Mouse (Mus musculus) embryonic facial prominence, embryonic 15.5 days (tissue): Measurements from ENCODE around the gene Gna15. TPM values are rescaled to one million over a fixed set of nuclear protein-coding genes. Genes with fewer than 3 reads are reported as not detected.

ENCODE experiments used
- ATAC-seq: fragments of 200-750 bp; cut with Nextera tagmentation; 2 replicates; pipeline ENCODE4 v1.8.0; 2017; ENCODE audit warnings: low read depth, moderate TSS enrichment; ENCODE audit not compliant: insufficient number of reproducible peaks, low FRiP score, low TSS enrichment
- H3K27ac ChIP-seq: fragments of 300-500 bp; sonication (generic); replicated peaks from 2 replicates; pipeline ENCODE4 v1.5.1; 2015; ENCODE audit warnings: mild to moderate bottlenecking, inconsistent platforms
- H3K27me3 ChIP-seq: fragments of 300-500 bp; sonication (generic); 2 replicates; pipeline ENCODE4 v1.6.1; 2015; ENCODE audit warnings: inconsistent platforms
- H3K36me3 ChIP-seq: fragments of 300-500 bp; sonication (generic); 2 replicates; pipeline ENCODE4 v1.6.1; 2015; ENCODE audit warnings: mild to moderate bottlenecking, inconsistent platforms
- H3K4me1 ChIP-seq: fragments of 300-500 bp; sonication (generic); 2 replicates; pipeline ENCODE4 v1.6.1; 2015; ENCODE audit warnings: inconsistent platforms
- H3K4me2 ChIP-seq: fragments of 300-500 bp; sonication (generic); replicated peaks from 2 replicates; pipeline ENCODE4 v1.6.1; 2015; ENCODE audit warnings: mild to moderate bottlenecking, inconsistent platforms
- H3K4me3 ChIP-seq: fragments of 300-500 bp; sonication (generic); replicated peaks from 2 replicates; pipeline ENCODE4 v1.5.1; 2015; ENCODE audit warnings: mild to moderate bottlenecking, inconsistent platforms
- H3K9ac ChIP-seq: fragments of 300-500 bp; sonication (generic); 2 replicates; pipeline ENCODE4 v1.6.1; 2015; ENCODE audit warnings: inconsistent platforms
- H3K9me3 ChIP-seq: fragments of 300-500 bp; sonication (generic); replicated peaks from 2 replicates; pipeline ENCODE4 v1.6.1; 2016; ENCODE audit warnings: inconsistent platforms
- WGBS: fragments of 180-500 bp; shearing (Covaris S2); methylation state at CpG from one replicate; pipeline ENCODE4 v1.1.7; 2015; 5-methylcytosine and 5-hydroxymethylcytosine counted together
- polyA plus RNA-seq: library from polyadenylated mRNA; unstranded; fragments of >200 nt; fragmentation: Nextera tagmentation; extraction: Ambion mirVana; gene quantifications from 2 replicates; pipeline ENCODE4 v1.2.1, GENCODE M21; 2015

Gene Gna15
- polyA plus RNA-seq, 1 experiment from 2014 or later = 4.9 TPM

- no peaks in the 10 kb centered on the region for H3K36me3 ChIP-seq
- peak; percentile 76 for ATAC-seq
- no peak overlapping the region for H3K9ac ChIP-seq
- H3K4me3 ChIP-seq = peak overlapping the region; percentile 33
- no peak overlapping the region for H3K27ac ChIP-seq
- peaks cover 19% of the 10 kb centered on the region for H3K4me1 ChIP-seq
- H3K9me3 ChIP-seq = no peaks in the 10 kb centered on the region
- H3K27me3 ChIP-seq = peaks cover 74% of the 10 kb centered on the region
- H3K4me2 ChIP-seq = peak overlapping the region; percentile 51
- 2% methylated on average over 33 of the region's 33 CpGs for WGBS
Measured at GRCm38 (mm10) chr10:81464405-81465264, 59.4 kb downstream of the Gna15 start.

DNA sequence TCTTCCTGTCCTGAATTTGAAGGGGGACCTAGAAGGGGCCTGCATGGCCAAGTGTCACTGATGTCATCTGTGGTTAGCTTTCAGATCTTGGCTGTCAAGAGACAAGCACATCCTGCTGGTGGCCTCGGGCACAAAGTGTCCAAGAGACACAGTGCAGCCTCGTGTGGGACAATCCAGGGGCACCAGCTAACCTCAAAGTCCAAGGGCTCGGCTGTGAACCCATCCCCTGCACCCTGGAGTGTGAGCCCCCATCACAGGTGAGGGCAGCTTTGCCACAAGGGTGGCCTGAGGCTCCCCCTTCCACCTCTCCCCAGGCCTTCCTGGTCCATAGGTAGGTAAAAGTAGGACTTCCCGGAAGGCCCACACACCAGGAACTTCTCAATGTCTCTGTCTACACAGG lies 60.5 kb downstream of the Gna15 start:
- no peak overlapping the region for H3K27ac ChIP-seq
- peaks cover 85% of the 10 kb centered on the region for H3K27me3 ChIP-seq
- H3K36me3 ChIP-seq = no peaks in the 10 kb centered on the region
- H3K9ac ChIP-seq = no peak overlapping the region
- H3K9me3 ChIP-seq = no peaks in the 10 kb centered on the region
- 57% methylated on average over 4 of the region's 4 CpGs for WGBS
- H3K4me3 ChIP-seq = no peak overlapping the region
- H3K4me1 ChIP-seq = peaks cover 19% of the 10 kb centered on the region
- H3K4me2 ChIP-seq = no peak overlapping the region
- no peak for ATAC-seq

DNA sequence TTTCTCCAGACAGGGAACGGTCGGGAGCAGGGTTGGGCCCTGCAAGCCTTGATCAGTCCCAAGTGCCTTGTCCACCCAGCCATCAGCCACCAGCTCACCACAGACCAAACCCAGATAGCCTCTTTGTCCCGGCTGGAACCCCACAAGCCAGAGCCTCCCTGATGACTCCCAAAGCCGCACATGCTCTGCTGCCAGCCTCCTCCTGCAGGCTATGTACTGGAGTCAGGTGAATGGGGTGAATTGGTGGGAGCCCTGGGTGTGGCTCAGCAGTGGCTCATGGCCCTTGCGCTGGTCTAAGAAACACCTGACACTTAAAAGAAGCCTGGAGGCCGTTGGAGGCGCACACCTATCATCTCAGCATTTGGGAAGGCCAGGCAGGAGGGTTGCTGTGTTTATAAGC lies 61.1 kb downstream of the Gna15 start:
- H3K4me1 ChIP-seq = peaks cover 19% of the 10 kb centered on the region
- H3K4me2 ChIP-seq = no peak overlapping the region
- no peaks in the 10 kb centered on the region for H3K9me3 ChIP-seq
- H3K27ac ChIP-seq = no peak overlapping the region
- H3K9ac ChIP-seq = no peak overlapping the region
- ATAC-seq = no peak
- WGBS = 76% methylated on average over 7 of the region's 7 CpGs
- peaks cover 84% of the 10 kb centered on the region for H3K27me3 ChIP-seq
- no peaks in the 10 kb centered on the region for H3K36me3 ChIP-seq
- no peak overlapping the region for H3K4me3 ChIP-seq

- ATAC-seq = no peak
- H3K4me1 ChIP-seq = peaks cover 19% of the 10 kb centered on the region
- H3K4me2 ChIP-seq = peak overlapping the region; percentile 31; the same call in 1 of the 2 replicates
- no peak overlapping the region for H3K9ac ChIP-seq
- peaks cover 87% of the 10 kb centered on the region for H3K27me3 ChIP-seq
- no peak overlapping the region for H3K27ac ChIP-seq
- H3K36me3 ChIP-seq = no peaks in the 10 kb centered on the region
- no peak overlapping the region for H3K4me3 ChIP-seq
- 34% methylated on average over 7 of the region's 7 CpGs for WGBS
- no peaks in the 10 kb centered on the region for H3K9me3 ChIP-seq
Measured at GRCm38 (mm10) chr10:81462415-81462804, 61.6 kb downstream of the Gna15 start.

- H3K9me3 ChIP-seq = no peaks in the 10 kb centered on the region
- H3K4me1 ChIP-seq = peaks cover 19% of the 10 kb centered on the region
- H3K4me2 ChIP-seq = peak overlapping the region; percentile 31; the same call in 1 of the 2 replicates
- H3K27me3 ChIP-seq = peaks cover 93% of the 10 kb centered on the region
- no peak overlapping the region for H3K9ac ChIP-seq
- WGBS = 8% methylated on average over 16 of the region's 16 CpGs
- no peak overlapping the region for H3K27ac ChIP-seq
- H3K36me3 ChIP-seq = no peaks in the 10 kb centered on the region
- no peak for ATAC-seq
- no peak overlapping the region for H3K4me3 ChIP-seq
Measured at GRCm38 (mm10) chr10:81461673-81462414, 62.2 kb downstream of the Gna15 start.

GRCm38 (mm10) chr10:81460951-81461350 lies 63.1 kb downstream of the Gna15 start:
- Histone ChIP-seq H3K27ac (no peak overlapping the region), H3K27me3 (peaks cover 97% of the 10 kb centered on the region), H3K4me1 (peaks cover 19% of the 10 kb centered on the region), H3K9me3 (no peaks in the 10 kb centered on the region), H3K36me3 (no peaks in the 10 kb centered on the region), H3K4me2 (no peak overlapping the region), H3K9ac (no peak overlapping the region), H3K4me3 (no peak overlapping the region)
- 27% methylated on average over 11 of the region's 11 CpGs for WGBS
- no peak for ATAC-seq

DNA sequence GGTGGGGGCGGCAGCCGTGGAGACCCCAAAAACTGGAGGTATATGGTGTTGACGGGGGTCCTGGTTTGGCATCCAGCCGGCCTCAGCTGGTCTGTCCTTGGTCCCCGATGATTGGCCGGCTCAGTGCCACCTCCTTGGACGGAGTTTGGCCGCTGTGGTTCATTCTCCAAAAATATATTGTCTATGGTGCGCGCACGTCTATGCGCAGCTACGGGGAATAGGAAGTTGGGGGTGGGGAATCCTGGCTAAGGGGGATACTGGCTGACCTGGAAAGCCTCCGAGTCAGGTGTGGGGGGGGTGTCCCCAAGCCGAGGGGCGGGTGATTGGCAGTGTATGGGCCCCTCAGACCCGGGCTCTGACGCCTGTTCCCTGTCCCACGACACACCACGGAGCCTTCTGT lies 63.6 kb downstream of the Gna15 start:
- peaks cover 97% of the 10 kb centered on the region for H3K27me3 ChIP-seq
- 25% methylated on average over 20 of the region's 20 CpGs for WGBS
- H3K9me3 ChIP-seq = no peaks in the 10 kb centered on the region
- no peak for ATAC-seq
- no peak overlapping the region for H3K27ac ChIP-seq
- H3K36me3 ChIP-seq = no peaks in the 10 kb centered on the region
- H3K4me2 ChIP-seq = no peak overlapping the region
- peaks cover 19% of the 10 kb centered on the region for H3K4me1 ChIP-seq
- H3K9ac ChIP-seq = no peak overlapping the region
- no peak overlapping the region for H3K4me3 ChIP-seq

GRCm38 (mm10) chr10:81459399-81459798 lies 64.6 kb downstream of the Gna15 start:
- H3K9me3 ChIP-seq = no peaks in the 10 kb centered on the region
- no peak for ATAC-seq

DNA sequence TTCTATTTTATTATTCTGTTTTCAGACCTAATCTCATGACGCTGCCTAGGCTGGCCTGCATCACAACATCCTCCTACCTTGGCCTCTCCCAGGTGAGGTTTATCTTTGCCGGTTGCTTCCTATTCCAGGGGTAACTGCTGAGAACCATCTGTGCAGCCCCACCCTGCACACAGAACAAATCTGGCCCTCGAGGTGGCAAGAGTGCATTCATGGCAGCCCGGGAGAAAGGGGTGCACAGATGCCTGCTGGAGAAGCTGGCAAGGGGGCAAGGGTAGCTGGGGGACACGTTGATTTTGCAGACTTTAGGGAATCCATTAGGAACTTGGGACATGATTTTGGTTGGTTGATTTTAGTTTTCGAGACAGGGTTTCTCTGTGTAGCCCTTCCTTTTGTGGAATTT lies 65.8 kb downstream of the Gna15 start:
- WGBS = 75% methylated on average over 6 of the region's 6 CpGs

More at GRCm38 (mm10) chr10:81459399-81459798, 64.6 kb downstream of the Gna15 start:
- H3K4me1 ChIP-seq = peaks cover 13% of the 10 kb centered on the region
- no peak overlapping the region for H3K4me3 ChIP-seq
- H3K9ac ChIP-seq = no peak overlapping the region
- no peaks in the 10 kb centered on the region for H3K36me3 ChIP-seq
- H3K27ac ChIP-seq = no peak overlapping the region
- 69% methylated on average over 21 of the region's 21 CpGs for WGBS
- H3K27me3 ChIP-seq = peaks cover 97% of the 10 kb centered on the region
- H3K4me2 ChIP-seq = no peak overlapping the region

GRCm38 (mm10) chr10:81457624-81458023 lies 66.4 kb downstream of the Gna15 start:
- Histone ChIP-seq H3K9me3 (no peaks in the 10 kb centered on the region), H3K27me3 (peaks cover 96% of the 10 kb centered on the region), H3K9ac (no peak overlapping the region), H3K4me1 (peaks cover 11% of the 10 kb centered on the region), H3K27ac (no peak overlapping the region), H3K4me3 (no peak overlapping the region), H3K36me3 (no peaks in the 10 kb centered on the region), H3K4me2 (no peak overlapping the region)
- WGBS = 81% methylated on average over 8 of the region's 8 CpGs
- ATAC-seq = no peak

More for the DNA sequence above, 65.8 kb downstream of the Gna15 start:
- Histone ChIP-seq H3K9ac (no peak overlapping the region), H3K27ac (no peak overlapping the region), H3K9me3 (no peaks in the 10 kb centered on the region), H3K4me1 (peaks cover 8% of the 10 kb centered on the region), H3K36me3 (no peaks in the 10 kb centered on the region), H3K4me2 (no peak overlapping the region), H3K4me3 (no peak overlapping the region), H3K27me3 (peaks cover 96% of the 10 kb centered on the region)
- ATAC-seq = no peak

DNA sequence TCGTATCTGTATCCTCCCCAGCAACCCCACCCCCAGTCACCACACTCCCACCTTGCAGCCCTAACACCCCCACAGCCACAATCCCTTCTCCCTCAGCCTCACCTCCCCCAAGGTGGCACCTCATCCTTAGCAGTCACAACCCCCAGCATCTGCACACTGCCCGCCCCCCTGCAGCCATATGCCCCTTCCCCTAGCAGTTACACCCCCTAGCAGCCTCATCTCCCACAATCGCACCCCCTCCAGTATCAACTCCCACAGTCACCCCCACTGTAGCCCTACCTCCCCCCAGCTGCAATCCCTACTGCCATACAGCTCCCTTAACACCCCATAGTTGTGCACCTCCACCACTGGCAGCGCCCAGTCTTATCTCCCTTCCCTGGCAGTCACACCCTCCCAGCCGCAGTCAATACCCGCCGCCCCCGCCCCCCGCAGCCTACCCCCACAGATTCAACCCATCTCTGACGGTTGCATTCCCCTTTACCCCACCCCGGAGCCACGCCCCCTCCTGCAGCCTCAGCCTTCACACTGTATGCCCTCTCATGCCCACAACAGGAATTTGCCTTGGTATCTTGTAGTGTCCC lies 67.0 kb downstream of the Gna15 start:
- no peaks in the 10 kb centered on the region for H3K36me3 ChIP-seq
- 42% methylated on average over 12 of the region's 12 CpGs for WGBS
- no peak for ATAC-seq
- H3K9me3 ChIP-seq = no peaks in the 10 kb centered on the region
- H3K27me3 ChIP-seq = peaks cover 96% of the 10 kb centered on the region
- H3K27ac ChIP-seq = no peak overlapping the region
- H3K4me1 ChIP-seq = peaks cover 11% of the 10 kb centered on the region
- H3K4me3 ChIP-seq = no peak overlapping the region
- H3K4me2 ChIP-seq = no peak overlapping the region
- no peak overlapping the region for H3K9ac ChIP-seq
